Mouse (Mus musculus): ENCODE measurements at regions not wholly inside any gene's neighbourhood (a gene's known extent, or its start where the extent isn't known, plus 50 kb on each side); places are given as distances from the start of the nearest gene placed in this dataset.

DNA sequence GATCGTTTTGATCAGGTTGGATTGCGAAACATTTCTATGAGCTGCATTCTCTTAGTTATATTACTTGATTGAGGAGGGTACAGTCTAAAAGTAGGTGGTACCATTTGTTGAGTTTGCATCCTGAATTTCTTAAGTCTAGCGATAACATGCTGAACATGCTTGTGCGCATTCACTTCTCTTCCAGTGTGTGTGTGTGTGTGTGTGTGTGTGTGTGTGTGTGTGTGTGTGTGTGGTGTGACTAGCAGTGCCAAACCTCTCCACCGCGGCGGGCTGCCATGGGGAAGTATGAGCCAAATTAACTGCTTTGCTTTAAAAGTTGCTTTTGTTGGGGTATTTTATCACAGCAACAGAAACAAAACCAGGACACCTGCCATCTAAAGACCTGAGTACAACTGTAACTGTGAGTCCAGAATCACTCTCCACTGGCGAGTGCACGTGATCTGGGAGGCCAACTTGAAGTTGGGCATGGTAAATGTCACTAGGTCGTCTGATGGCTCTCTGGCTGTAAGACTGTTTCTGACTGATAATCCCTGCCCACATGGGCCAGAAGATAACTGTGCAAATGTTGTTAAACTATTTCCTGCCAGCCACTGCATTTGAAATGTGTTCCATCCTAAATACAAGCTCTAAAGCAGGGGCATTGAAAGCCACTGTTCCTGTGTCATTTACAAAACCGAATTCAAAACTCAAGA lies 273.3 kb upstream of the Ppargc1a start:
- DNase-seq (ENCODE audit: low read depth): peak; percentile 61

DNA sequence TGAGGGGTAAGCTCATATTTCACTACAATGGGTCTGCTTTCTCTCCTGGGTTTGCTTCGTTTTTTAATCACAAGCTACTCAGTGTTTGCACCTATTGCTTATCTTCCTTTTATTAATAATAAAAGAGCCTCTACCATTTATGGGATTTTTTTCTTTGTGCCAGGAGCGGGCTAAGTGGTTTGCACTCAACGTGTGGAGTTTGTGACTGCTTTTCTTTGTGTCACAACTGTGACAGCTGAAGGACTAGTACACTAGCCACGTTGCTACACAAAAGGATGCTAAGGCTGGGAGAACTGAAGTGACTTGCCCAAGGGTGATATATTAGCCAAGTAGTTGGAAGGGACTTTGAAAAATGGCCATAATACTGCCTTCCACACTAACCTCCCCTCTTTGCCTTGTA lies 271.8 kb upstream of the Ppargc1a start:
- no peak for DNase-seq (ENCODE audit: low read depth)

DNA sequence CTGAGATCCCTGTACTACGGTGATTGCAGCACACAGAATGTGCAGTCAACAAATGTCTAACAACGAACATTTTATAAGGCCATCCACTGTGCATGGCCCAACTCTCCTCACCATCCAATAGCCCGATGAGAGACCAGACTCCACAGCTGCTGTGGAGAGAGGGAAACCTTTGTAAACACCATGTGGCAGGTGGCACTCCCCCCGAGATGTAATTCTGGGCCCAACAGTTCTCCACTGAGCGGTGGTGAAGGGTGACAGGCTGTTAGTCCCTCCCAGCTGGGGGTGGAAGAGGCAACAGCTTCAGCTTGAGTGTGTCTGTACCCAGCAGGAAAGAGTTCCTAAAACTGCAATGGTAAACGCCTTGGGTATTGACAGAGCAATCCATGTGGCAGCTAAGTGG lies 263.0 kb upstream of the Ppargc1a start:
- no peak for DNase-seq (ENCODE audit: low read depth)

DNA sequence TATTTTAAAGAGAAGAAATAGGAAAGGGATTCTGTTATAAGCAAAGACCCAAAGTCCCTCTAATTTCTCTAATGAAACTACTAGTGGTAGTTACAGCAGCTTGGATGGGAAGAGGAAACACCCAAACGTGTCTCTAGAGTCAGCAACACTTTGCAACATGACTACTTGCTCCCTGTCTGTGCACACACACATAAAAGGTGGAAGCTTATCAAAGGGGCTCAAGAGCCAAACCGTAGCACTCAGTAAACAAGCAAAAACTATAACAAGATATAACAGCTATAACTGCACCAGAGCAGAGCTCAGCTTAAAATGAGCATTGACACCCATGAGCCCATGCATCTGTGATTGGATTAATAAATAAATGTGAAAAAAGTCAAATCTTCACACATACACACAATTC lies 262.5 kb upstream of the Ppargc1a start:
- no peak for DNase-seq (ENCODE audit: low read depth)

DNA sequence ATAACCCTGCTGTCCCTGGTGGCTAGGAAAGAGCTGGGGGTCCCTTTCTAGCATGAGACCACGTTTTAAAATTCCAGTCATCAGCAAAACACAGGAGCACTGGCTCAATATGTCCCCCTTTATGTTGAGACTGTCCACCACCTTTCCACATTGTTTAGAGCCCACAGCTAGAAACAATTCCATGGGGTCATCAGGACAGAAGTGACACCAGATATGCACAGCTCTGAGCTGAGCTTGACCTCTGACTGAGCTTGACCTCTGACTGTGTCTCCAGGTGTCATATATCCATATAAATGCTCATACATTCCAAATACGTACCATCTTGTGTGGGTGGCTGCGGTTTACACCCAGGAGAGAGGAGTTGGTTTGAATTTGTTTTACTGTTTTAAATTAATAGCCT lies 262.1 kb upstream of the Ppargc1a start:
- no peak for DNase-seq (ENCODE audit: low read depth)

DNA sequence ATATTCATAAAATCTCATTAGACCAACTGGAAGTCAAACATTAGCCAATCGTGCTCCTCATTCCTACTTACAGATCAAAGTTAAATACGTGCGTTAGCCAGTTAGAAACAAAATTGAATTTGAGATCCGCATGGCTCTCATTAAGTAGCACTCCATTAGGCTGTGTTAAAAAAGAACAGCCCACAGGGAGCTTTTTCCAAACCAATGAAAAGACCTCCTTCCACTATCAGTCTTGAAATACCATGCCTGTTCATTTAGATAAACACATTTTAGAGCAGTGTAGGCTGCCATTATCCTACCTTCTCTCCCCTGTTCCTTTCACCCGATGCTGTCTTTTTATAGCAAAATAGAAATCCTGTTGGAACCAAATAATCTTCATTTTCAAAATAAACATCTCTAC lies 261.5 kb upstream of the Ppargc1a start:
- DNase-seq (ENCODE audit: low read depth): peak; percentile 36

DNA sequence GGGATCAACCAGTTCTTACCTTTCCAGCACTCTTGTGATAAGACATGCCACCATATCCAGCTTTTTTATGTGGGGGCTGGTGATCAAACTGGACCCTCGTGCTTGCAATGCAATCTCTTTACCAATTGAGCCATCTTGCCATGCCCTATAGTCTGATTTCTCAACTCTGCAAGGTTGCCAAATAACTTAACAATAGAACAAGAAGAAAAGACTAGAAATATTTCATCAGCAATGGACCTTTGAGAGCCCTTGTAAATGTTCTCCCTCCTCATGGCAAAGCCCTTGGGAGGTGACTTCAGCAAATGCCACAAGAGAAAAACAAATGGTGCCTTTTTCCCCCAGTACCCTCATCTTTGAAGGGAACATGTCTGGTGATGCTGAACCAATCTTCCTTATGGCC lies 258.7 kb upstream of the Ppargc1a start:
- no peak for DNase-seq (ENCODE audit: low read depth)

DNA sequence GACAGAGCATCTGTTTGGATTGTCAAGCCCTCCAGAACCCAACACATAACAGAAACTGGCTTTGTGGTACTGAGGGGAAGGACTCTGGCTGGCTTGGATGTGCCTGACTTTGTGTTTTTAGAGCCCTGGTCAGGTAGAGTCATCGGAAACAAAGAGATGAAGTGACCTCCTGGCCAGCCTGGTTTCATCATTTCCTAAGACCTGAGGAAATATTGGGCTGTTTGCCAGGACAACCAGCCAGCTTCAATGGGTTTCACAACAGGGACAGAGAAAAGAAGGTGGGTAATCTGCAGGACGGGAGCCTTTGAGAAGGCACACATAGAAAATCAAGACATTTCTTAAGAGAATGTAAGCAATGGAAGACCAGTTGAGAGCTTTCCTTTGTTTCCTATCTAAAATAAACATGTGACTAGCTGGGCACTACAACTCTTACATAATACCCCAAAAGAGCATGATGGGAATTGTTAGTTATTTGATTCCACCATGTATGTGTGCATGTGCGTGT lies 258.1 kb upstream of the Ppargc1a start:
- DNase-seq (ENCODE audit: low read depth): no peak

DNA sequence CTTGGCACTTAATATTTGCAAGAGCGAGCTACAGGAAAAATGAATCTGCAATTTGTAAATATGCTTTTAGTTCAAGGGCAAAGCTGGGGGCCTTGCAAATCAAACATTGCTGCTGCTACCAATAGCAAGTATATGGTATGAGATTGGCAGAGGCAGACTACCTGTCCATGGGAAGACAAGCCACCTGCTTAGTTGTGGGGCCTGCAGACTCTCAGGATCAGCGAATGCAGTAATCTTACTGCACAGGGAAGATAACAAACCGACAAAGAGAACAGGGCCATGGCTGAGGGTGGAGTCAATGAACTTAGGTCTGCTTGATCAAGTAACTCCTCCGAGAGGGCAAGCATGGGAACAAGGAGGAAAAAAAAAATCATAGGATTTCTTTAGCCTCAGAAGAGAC lies 257.2 kb upstream of the Ppargc1a start:
- DNase-seq (ENCODE audit: low read depth): peak; percentile 51

DNA sequence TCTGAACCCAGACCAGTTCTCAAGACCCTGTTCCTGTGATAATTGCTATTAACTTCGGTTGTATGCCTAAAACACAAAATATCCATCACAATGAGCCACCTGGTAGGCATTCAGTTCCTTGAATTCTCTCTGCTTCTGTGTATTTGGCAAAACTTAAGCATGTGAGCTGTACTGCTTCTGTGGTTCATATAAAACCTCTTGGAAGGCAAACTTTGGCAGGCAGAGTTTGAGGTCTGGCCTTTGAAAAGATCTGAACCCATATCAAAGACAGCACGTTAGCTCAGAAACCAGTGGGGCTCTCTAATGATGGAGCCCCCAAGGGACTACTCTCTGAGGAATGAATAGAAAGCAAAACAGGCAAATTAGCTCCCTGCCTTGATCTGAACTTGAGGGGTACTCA lies 256.1 kb upstream of the Ppargc1a start:
- DNase-seq (ENCODE audit: low read depth): no peak

DNA sequence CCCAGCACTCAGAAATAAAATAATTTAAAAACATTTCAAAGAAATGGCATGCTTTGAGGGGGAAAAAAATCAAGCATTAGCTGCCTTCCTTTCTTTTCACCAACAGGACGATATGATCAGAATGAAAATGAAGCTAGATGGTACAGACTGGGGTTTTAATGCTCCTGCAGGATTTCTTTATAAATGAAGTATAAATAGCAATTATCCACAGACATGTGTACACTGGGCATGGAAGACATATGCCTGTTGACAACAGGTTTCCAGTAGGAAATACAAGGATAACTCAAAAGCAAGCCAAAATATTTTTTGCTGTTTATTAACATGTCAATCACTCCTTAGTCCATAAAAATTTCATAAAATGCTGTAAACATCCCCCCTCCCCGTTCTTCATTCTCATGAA lies 248.7 kb upstream of the Ppargc1a start:
- DNase-seq (ENCODE audit: low read depth): no peak

DNA sequence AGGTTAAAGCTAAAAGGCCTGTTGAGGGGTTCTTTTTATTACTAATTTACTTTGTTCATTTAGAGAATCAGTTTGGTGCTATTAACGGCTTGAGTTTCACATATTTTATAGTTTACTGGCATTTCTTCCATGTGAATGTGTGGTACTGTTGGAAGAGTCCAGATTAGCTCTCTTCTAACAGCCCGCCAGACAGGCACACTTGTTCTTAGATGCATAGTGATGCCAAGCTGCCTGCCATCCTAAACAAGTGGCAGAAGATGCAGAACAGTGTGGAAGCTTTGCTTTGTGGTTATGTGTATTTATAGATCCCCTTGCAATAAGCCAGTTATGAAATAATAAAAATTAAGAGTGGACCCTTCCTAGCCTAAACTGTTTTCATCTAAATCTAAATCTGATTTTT lies 244.2 kb upstream of the Ppargc1a start:
- no peak for DNase-seq (ENCODE audit: low read depth)

DNA sequence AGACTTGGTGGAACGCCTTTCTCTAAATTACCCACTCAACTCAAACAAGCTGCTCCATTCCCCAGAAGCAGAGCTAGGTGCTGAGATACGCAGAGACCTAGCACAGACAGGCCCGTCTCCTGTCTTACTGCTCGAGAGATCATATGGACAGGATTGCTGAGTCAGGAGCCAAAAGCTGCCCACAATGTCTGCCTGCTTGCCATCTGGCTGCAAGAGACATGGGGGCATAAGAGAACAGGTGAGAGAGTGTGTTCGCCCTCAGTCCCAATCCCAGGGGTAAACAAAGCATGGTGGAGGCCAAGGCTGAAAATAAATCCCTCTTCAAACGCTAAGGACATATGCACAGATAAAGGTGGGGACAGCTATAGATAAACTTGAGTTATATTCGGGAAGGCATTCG lies 234.0 kb upstream of the Ppargc1a start:
- DNase-seq (ENCODE audit: low read depth): no peak

DNA sequence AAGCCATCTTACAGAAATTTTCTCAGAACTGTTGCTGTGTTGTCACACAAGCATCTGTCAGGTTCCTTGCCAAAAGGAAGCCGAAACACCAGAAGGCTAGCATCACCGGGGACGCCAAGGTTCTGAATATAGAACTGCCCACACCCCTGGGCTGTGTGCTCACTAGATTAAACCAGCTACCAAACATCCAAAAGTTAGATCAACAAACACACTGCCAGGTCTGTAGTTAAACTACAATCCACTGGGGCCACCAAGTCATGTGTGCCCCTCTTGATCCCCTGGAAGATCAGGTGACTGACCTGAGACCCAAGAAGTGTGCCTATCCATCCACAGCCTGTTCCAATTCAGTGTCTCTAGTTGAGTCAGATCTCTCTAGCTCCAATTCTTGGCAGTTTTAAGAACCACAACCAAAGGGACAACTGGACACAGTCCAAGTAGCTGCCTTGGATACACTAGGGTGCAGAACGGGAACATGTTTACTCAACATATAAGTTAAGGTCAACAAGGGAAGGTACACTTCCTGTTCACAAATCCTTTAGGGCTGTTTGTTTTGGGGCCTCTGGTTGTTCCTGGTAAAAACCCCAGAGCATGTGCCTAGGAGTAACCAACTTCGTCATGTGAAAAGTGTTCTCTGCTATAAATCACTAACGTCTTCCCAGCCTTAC lies 232.0 kb upstream of the Ppargc1a start:
- no peak for DNase-seq (ENCODE audit: low read depth)

DNA sequence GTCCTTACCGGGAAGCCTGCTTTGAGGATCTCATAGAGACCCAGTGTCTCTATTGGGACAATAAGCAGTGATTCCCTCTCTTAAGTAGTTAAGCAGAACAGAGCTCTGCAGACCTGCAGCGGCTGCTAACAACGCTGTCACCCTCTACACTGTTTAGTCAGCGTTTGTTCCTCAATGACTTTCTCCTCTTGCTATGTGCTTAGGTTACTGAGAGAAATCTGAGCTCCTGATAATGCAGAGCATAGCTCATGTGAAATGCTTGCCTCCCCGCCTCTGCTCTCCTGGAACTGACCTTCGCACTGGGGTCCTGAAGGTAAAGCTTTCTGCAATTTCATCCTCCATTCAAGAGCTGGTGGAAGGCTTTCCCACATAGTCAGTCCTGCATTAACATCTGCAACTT lies 226.6 kb upstream of the Ppargc1a start:
- DNase-seq (ENCODE audit: low read depth): no peak

DNA sequence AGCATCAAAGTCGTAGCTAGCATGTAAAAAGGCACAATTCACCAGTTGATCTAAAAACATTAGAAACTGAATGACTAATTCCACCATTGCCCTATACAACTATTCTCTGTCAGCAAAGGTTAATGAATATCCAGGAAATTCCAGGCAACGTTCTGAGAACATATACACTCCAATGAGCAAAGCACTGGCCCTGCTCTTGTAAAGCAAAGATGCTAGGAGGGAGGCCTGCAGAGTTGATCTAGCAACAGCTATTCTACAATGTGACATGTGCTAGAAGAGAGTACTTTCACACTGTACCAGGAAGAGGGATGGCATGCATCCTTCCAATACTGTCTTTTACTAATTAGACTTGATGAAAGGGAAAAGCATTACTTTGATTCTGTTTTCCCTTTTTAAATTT lies 225.4 kb upstream of the Ppargc1a start:
- no peak for DNase-seq (ENCODE audit: low read depth)

DNA sequence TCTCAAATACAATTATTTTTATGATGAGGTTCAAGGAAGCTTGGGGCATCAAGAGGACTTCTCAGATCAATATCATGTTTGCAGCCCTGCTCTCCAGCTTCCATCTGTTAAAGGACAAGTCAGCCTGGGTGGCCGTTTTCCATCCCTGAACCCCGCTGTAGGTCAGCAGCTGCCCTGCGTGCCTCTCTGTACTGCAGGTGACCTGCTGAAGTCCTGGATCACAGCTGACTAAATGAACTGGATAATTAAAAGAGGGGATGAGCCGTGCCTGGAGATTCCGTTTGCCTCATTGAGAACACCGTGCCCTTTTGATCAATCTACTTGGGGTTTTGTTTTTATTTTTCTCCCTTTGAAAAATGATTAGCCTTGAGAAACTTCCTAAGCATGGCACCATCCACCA lies 221.2 kb upstream of the Ppargc1a start:
- DNase-seq (ENCODE audit: low read depth): no peak

DNA sequence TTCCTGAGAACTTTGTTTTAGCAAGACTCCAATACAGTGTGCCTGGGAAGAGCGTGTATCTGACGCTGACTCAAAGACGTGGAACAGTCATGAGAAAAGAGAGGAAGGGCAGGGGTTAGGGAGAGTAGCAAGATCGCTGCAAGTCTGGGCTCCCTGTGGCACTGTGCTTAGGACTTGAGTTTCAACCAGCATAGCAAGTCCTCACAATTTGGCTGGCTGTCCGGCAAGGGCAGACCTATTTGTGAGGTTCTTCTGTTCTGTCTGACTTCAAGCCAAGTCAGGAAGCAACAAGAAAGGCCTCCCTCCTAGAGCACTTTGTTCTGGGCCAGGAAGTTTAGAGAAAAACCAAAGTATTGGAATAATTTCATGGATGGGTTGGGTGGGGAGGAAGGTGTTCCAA lies 216.0 kb upstream of the Ppargc1a start:
- no peak for DNase-seq (ENCODE audit: low read depth)

DNA sequence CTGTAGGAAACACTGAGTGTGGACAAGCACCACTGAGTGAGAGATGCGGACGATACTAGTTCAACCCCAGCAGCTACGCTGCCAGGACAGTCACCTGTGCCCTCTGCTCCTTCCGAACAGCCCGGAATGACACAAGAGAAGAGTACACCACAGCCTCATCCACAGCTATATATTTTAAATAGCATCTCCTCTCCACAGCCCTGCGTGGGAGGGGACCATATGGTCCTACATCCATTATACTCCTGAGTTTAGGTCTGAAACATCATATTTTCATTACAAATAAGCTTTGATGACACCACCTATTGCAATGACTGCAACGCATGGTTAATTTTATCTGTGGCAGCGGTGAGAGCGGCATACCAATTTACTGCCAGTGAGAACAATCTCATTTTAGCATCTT lies 215.6 kb upstream of the Ppargc1a start:
- DNase-seq (ENCODE audit: low read depth): no peak

DNA sequence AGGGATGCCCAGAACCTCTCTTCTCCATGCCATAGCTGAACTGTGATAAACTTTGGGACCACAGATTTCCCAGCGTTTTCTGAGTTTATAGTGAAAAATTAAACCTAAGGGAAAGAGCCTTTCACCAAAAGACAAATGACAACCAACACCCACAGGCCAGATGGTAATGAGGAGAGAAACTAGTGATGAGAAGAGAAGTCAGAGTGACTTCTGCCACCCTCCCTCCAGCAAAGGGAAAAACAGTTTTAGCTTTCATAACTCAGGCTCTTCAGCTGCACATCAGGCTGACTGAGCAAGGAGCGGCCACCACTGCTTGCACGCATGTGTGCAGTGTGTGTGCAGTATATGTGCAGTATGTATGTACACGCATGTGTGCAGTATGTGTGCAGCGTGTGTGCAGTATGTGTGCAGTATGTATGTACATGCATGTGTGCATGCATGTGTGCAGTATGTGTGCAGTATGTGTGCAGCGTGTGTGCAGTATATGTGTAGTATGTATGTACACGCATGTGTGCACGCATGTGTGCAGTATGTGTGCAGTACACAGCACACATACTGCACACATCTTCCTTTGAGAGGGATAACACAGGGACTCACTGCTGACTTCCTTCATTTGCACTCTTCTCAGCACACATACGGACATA lies 208.1 kb upstream of the Ppargc1a start:
- DNase-seq (ENCODE audit: low read depth): no peak

DNA sequence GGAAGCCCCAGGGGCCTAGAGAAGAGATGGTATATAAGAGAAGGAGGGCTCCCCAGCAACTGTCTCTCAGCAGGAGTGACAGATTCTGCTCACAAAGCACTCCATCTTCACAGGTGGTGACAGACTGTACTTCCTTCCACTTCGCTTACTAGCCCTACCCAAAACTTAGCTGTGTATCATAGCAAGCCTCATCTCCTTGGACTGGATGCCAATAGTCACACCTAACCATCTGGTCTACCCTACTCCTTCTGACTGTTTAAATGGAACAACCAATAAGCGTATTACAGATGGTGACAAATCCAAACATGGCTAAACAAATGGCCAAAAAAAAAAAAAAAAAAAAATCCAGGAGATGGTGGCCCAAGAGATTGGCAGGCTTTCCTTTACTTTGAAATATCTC lies 204.1 kb upstream of the Ppargc1a start:
- no peak for DNase-seq (ENCODE audit: low read depth)

DNA sequence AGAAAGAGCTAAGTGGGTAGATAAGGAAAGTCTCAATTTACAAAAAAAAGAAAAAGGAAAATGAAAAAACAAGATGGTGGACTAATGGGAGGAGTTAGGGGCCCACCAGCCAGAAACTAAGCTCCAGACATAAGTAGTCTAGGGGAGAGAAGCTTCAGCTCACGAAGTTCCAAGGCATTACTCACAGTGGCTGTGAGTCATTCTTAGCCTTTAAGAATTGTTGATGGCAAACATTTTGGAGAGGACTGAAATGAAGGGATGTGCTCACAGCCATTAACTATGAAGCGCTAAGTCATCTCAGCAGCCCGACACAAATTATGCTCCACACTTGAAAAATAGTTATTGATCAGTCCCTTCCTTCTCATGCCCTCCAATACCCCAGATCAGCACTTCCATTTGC lies 198.6 kb upstream of the Ppargc1a start:
- DNase-seq (ENCODE audit: low read depth): no peak

DNA sequence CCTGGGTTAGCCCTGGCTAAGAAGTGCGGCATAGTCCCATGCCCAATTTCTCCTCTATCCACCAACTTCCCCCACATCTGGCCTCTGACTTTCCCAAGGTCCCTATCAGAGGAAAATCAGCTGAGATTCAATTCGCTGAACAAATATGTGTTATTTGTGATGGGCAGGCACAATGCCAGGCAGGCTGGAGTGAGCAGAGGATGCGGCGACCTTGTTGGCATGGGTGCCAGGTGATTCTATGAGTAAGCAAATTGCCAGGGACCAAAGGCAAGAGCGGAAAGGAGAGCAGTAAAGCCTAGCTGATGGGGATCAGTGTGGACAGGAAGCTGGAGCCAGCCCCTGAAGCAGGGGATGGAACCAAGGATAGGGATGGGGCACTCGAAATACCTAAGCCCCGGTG lies 196.9 kb upstream of the Ppargc1a start:
- no peak for DNase-seq (ENCODE audit: low read depth)

DNA sequence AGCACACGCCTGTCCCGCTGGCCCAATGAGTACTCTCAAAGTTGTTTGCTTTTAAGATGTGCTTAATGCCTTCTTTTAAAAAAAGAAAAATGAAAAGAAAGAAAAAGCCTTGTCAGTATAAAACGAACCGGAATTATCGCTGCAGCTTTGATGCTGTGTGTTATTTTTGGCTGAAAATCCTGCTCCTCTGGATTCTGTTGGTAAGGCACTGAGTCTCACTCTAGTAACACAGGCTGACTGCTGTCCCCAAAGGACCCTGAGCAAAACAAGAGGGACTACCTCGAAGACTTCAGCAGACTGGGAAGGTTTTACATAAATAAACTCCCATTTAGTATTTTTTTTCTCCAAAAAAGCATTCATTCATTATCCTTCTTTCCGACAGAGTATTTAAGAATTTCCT lies 196.1 kb upstream of the Ppargc1a start:
- no peak for DNase-seq (ENCODE audit: low read depth)
